ENCODE assay signal across 7 mouse cellular contexts in the genomic region with DNA sequence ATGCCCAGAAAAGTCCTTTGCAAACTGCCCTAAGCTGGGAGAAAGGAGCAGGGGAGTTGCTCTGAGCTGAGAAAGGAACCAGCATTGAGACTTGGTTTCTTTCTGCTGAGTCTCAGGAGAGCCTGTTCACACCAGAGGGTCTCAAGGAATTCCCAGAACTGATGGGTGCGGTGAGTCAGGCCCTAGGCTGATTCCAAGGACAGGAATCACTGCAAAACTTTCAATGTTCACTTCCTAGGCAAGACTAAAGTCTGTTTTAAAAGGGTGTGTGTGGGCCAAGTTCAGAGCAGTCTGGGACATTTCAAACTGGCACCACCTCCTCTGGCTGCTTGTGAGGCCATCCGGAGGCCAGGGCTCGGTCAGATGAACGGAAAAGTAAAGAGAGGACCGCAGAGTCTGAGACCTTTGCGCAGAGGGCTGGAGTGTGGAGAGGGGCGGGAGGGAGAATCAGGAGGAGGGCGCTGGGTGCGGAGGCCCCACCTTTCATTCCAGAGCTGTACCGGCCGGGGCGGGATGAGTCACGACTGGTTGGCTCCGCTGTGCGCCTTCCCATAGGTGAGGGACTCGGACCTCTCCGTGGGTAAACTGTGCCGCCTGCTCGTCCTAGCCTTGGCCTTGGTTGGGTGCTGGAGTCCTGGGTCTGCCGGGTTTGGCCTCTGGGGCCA. TPM values are rescaled to one million over a fixed set of nuclear protein-coding genes. Genes with fewer than 3 reads are reported as not detected.
DNase-seq lines count a peak whose midpoint lies in the region; ATAC-seq and TF ChIP-seq lines count a peak whose summit lies in the region.

No protein-coding gene starts in this region.

- H3K9ac ChIP-seq in ES-E14 (ENCODE audit: insufficient read depth, low read depth, low read length, poor library complexity, severe bottlenecking), result peak overlapping the region; percentile 57
- H3K9ac ChIP-seq in heart, embryonic 14.5 days (ENCODE audit: low read length), result no peak overlapping the region

- no peaks in the 10 kb centered on the region for H3K9me3 ChIP-seq in ES-E14 (ENCODE audit: control insufficient read depth, insufficient read depth, low read depth, low read length)
- no peaks in the 10 kb centered on the region for H3K9me3 ChIP-seq in heart, embryonic 14.5 days (ENCODE audit: control insufficient read depth, low read length)

- H3K27me3 ChIP-seq in heart, embryonic 14.5 days (ENCODE audit: control insufficient read depth, insufficient read depth, low read length), result peaks cover 74% of the 10 kb centered on the region

- ATAC-seq in heart, embryonic 14.5 days (ENCODE audit: insufficient number of reproducible peaks, insufficient read depth, low FRiP score, low read depth), result peak; percentile 50

- H3K4me1 ChIP-seq in ES-E14 (ENCODE audit: control insufficient read depth in 2 of 2, insufficient read depth in 2 of 2, low read length in 2 of 2, poor library complexity in 1 of 2), result peaks cover 0 to 15% of the 10 kb centered on the region in 2 experiments; a peak in 2 of 4 replicates
- peaks cover 9 to 11% of the 10 kb centered on the region in 2 experiments for H3K4me1 ChIP-seq in heart, embryonic 14.5 days (ENCODE audit: control insufficient read depth in 2 of 2, insufficient read depth in 2 of 2, low read length in 2 of 2)

- peaks cover 6% of the 10 kb centered on the region; the same call in 1 of the 2 replicates for H3K36me3 ChIP-seq in ES-E14 (ENCODE audit: control insufficient read depth, insufficient read depth, low read length, poor library complexity, severe bottlenecking)
- H3K36me3 ChIP-seq in heart, embryonic 14.5 days (ENCODE audit: control insufficient read depth, insufficient read depth, low read length), result no peaks in the 10 kb centered on the region

- DNase-seq in ES-E14 (ENCODE audit: low read depth, low spot score), result peak; percentile 68
- peak; percentile 57 to 84 for DNase-seq in adrenal gland, adult (ENCODE audit: inconsistent age in 2 of 2, low spot score in 1 of 2)
- peak; percentile 83 to 95 for DNase-seq in kidney, postnatal 25 days
- DNase-seq in mesoderm, embryonic 11.5 days (ENCODE audit: low read depth, low spot score), result peak; percentile 33
- DNase-seq in layer of hippocampus, postnatal 36 days, result no peak
- no peak for DNase-seq in gastrocnemius, postnatal 25 days

- H3K4me3 ChIP-seq in ES-E14 (ENCODE audit: insufficient read depth in 1 of 2, low read depth in 1 of 2, low read length in 2 of 2, poor library complexity in 1 of 2, severe bottlenecking in 1 of 2), result peak overlapping the region; percentile 56 to 63
- peak overlapping the region; percentile 13 to 19; a peak in 3 of 4 replicates for H3K4me3 ChIP-seq in heart, embryonic 14.5 days (ENCODE audit: control insufficient read depth in 1 of 2, insufficient read depth in 1 of 2, low read depth in 1 of 2, low read length in 2 of 2)

- 3% methylated on average over 20 of the region's 20 CpGs for WGBS in heart, embryonic 14.5 days

- peak overlapping the region; percentile 54 for H3K4me2 ChIP-seq in heart, embryonic 14.5 days (ENCODE audit: low read length)

- no peak overlapping the region for H3K27ac ChIP-seq in ES-E14 (ENCODE audit: insufficient read depth, low read depth, low read length, poor library complexity, severe bottlenecking)
- H3K27ac ChIP-seq in heart, embryonic 14.5 days (replicated peaks in 1 of 2; ENCODE audit: control insufficient read depth in 1 of 2, insufficient read depth in 1 of 2, low read depth in 2 of 2, low read length in 2 of 2), result no peak overlapping the region

- in situ Hi-C loops in ES-E14 (cut with MboI; ENCODE audit: low sequenced_read_pairs in 2 of 2, unreplicated experiment in 2 of 2), result no loop called here

TF ChIP-seq in ES-E14, 5 proteins besides CTCF, POLR2A, EP300 and RAD21:
- TF ChIP-seq ZNF384 (IDR thresholded peaks at IDR 0.05; ENCODE audit: low read depth, low read length) (no peak), CHD2 (IDR thresholded peaks at IDR 0.05; ENCODE audit: low read depth, low read length) (no peak), ZC3H11A (IDR thresholded peaks at IDR 0.05; ENCODE audit: borderline replicate concordance, low read depth, low read length) (no peak), MAFK (IDR thresholded peaks at IDR 0.05; ENCODE audit: insufficient read depth, low read depth, low read length) (no peak), HCFC1 (IDR thresholded peaks at IDR 0.05; ENCODE audit: borderline replicate concordance, insufficient read depth, low read length) (no peak)

RNA-seq across cellular contexts. Expression of gene Mpzl2, which starts 2.6 kb away (rescaled TPM):
- total RNA-seq in ES-E14 (2012; rRNA removed), result 13.3 and 18.9 TPM in 2 replicates
- polyA plus RNA-seq in heart, embryonic 14.5 days (2014; fragmentation: Nextera tagmentation; extraction: Ambion mirVana), result 0.59 and 1.1 TPM in 2 replicates
- total RNA-seq in layer of hippocampus, postnatal 36 days (2021), result 1 to 10 TPM in 1 of 2 experiments, under 1 TPM in 1; 0.42 to 1.1 TPM
- total RNA-seq in gastrocnemius, postnatal 25 days (2021), result under 1 TPM; 0.19 to 0.41 TPM

RNA-seq across cellular contexts. Expression of gene Mpzl3, which starts 12.8 kb away (rescaled TPM):
- total RNA-seq in ES-E14 (2012; rRNA removed), result 5.0 and 5.2 TPM in 2 replicates
- 1.1 and 1.5 TPM in 2 replicates for polyA plus RNA-seq in heart, embryonic 14.5 days (2014; fragmentation: Nextera tagmentation; extraction: Ambion mirVana)
- 1 to 10 TPM; 6.6 to 6.9 TPM for total RNA-seq in layer of hippocampus, postnatal 36 days (2021)
- 1 to 10 TPM; 1.2 to 1.5 TPM for total RNA-seq in gastrocnemius, postnatal 25 days (2021)

RNA-seq across cellular contexts. Expression of gene Cd3e, which starts 32.8 kb away (rescaled TPM):
- 3.2 and 4.0 TPM in 2 replicates for total RNA-seq in ES-E14 (2012; rRNA removed)
- polyA plus RNA-seq in heart, embryonic 14.5 days (2014; fragmentation: Nextera tagmentation; extraction: Ambion mirVana), result not detected in 2 replicates
- total RNA-seq in layer of hippocampus, postnatal 36 days (2021), result not detected
- total RNA-seq in gastrocnemius, postnatal 25 days (2021), result under 1 TPM in 1 of 2 experiments, not detected in 1; 0.43 TPM

RNA-seq across cellular contexts. Expression of gene Jaml, which starts 36.8 kb away (rescaled TPM):
- total RNA-seq in ES-E14 (2012; rRNA removed), result 0.16 and 0.40 TPM in 2 replicates
- 0.18 and 0.28 TPM in 2 replicates for polyA plus RNA-seq in heart, embryonic 14.5 days (2014; fragmentation: Nextera tagmentation; extraction: Ambion mirVana)
- under 1 TPM; 0.20 to 0.30 TPM for total RNA-seq in layer of hippocampus, postnatal 36 days (2021)
- total RNA-seq in gastrocnemius, postnatal 25 days (2021), result under 1 TPM; 0.28 to 0.86 TPM

Comparison
In these comparisons a context has a peak if more than half of its experiments do, and no peak if none do; other contexts are left out.
1. DNase-seq: peak in ES-E14 (single experiment), adrenal gland, adult (2 of 2), kidney, postnatal 25 days (2 of 2) and mesoderm, embryonic 11.5 days (single experiment); none in layer of hippocampus, postnatal 36 days (0 of 2) and gastrocnemius, postnatal 25 days (single experiment).